Mouse (Mus musculus) thymus, postnatal 14 days (tissue): Measurements from ENCODE around the gene Hdac4.
A peak's percentile ranks its signal among the peaks of the same experiment; 100 is the strongest.

Experiments
- DNase-seq: peaks from one replicate; pipeline ENCODE4 v3.0.0; 2021

The Hdac4 gene

DNA sequence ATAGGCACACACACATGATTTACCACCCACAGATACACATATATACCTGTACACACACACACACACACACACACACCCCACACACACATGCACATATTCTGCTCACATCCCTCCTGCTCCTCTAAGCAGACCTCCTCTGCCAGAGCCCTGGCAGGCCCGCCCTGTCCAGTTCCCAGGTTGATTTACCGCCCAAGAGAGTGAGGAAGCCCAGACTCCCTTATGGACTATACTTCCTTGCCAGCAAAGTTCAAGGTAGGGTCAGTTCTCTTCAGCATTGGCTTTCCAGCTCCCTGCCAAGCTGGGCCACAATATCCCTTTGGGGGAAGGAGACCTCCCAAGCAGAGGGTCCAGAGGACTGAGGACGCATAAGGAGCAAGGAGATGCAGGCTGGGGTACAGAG, 280.9 kb downstream of the Hdac4 start:
- no peak for DNase-seq

- DNase-seq: peak; percentile 57
These were observed 281.6 kb downstream of the Hdac4 start for GRCm38 (mm10) chr1:91913850-91914249.

GRCm38 (mm10) chr1:91912227-91913119, 283.0 kb downstream of the Hdac4 start:
- no peak for DNase-seq

- DNase-seq: no peak
These were observed 290.2 kb downstream of the Hdac4 start for GRCm38 (mm10) chr1:91905268-91905667.

DNA sequence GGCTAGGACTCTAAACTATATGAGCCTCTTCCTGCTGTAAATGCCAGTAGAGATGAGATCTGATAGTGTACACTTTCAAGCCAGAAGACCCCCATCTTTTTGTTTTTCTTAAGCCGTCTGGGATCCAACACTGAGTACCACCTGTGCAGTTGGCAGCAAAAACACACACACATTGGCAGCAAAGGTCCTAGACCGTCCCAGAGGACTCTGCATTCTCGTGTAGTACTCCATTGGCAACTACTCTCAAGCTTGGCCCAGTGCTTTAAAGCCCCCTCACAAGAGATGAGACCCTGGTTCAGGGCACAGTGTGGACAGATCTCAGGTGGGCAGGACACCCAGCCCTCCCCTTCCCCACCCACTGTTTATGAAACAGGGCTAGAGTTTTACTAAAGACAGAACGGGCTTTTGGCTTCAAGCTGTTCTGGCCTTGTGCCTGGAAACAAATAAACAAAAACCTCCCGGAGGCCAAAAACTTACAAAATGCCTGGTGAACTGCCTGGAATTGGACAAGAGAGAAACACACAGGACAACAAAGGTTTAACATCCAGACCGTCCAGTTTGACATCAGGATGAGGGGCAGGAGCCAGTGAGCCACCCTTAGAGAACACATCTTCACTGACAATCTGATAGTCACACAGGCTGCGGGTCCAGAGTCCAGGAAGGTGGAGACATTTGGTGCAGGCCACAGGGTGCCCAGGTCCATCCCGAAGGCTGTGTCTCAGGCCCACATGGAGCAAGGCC, 292.1 kb downstream of the Hdac4 start:
- no peak for DNase-seq

DNA sequence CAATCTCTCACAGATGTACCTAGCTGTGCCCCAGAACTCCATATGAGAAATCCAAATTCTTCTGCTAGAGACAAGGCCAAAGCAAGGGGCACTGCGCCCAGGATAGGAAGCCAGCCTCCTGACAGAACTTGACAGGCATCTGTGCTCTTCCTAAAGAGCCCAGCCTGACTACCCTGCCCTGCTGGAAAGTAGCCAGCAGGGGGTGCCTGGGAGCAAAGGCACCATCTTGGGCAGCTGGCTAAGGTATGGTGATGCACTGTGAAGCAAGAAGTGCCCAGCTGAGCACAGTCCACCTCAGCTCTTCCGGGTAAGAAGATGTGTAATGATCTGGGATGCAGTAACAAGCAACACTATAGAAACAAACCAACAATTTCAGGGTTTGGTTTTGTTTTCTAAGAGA, 298.4 kb downstream of the Hdac4 start:
- peak; percentile 28 for DNase-seq

DNA sequence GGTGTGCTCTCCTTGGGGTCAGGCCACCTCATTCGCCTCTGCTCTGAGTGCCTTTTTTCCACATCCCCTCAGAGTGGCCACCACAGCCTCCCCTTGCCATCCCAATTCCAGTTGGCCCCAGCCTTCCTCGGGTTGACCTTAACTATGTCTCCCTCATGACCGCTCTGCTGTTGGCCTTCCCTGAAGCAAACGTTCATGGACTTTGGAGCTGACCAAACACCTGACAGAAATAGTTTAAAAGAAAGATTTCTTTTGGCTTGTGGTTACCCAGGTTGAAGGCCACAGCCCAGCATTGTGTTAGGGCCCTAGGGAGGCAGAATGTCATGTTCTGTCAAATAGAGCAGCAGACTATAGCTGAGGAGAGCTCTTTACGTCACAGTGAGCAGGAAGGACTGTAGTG, 301.2 kb downstream of the Hdac4 start:
- no peak for DNase-seq

GRCm38 (mm10) chr1:91893598-91893997, 301.9 kb downstream of the Hdac4 start:
- no peak for DNase-seq

GRCm38 (mm10) chr1:91883115-91883514, 312.4 kb downstream of the Hdac4 start:
- DNase-seq: no peak

DNA sequence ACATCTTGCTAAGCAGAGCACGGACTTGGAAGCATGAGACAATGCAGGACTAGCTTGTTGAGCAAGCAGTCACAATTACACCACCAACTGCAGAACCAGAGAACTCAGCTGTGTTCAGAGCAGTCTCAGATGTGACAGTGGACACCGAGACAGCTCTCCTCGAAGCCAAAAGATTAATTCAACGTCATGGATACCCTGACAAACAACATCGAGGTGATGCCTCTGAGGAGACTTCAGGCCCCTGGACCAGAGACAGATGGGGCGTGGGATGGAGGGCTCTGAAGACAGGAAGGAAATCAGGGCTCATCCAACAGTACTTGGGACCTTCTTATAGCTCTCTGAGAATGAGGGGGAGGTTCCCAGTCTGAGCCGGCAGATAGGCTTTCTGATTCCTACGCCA, 314.6 kb downstream of the Hdac4 start:
- no peak for DNase-seq

DNA sequence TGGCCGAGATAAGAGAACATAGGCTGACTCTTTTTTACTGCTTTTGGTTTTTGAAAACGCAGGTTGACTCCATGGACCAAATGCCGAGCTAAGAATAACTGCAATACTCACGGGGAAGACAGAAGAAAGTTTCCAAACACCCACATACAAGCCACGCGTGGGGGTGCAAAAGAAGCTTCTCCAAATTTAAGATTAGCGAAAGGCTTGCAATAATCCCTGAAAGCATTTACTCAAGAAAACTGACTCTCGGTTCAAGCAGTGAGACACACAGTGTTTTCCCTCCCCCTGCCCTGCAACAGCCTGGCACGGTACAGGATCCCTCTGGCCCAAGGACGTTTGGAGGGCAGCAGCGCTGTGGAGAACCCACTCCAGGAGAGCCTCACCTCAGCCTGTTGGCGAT, 315.3 kb downstream of the Hdac4 start:
- DNase-seq: no peak
